Mouse (Mus musculus): ENCODE results near the gene Kmt2d. TPM values are rescaled to one million over a fixed set of nuclear protein-coding genes. Genes with fewer than 3 reads are reported as not detected.
"Not testable (repeated sequence)": the region's sequence is repeated elsewhere in the genome, so short reads cannot be mapped to it uniquely, and the experiment has no call there.

Kmt2d gene
- total RNA-seq (2014; rRNA removed; ENCODE audit: low replicate concordance), result 31.6 and 34.4 TPM in 2 replicates
- 5.5 and 6.0 TPM in 2 replicates for polyA plus RNA-seq (2015; fragmentation: Nextera tagmentation; extraction: Ambion mirVana)

DNA sequence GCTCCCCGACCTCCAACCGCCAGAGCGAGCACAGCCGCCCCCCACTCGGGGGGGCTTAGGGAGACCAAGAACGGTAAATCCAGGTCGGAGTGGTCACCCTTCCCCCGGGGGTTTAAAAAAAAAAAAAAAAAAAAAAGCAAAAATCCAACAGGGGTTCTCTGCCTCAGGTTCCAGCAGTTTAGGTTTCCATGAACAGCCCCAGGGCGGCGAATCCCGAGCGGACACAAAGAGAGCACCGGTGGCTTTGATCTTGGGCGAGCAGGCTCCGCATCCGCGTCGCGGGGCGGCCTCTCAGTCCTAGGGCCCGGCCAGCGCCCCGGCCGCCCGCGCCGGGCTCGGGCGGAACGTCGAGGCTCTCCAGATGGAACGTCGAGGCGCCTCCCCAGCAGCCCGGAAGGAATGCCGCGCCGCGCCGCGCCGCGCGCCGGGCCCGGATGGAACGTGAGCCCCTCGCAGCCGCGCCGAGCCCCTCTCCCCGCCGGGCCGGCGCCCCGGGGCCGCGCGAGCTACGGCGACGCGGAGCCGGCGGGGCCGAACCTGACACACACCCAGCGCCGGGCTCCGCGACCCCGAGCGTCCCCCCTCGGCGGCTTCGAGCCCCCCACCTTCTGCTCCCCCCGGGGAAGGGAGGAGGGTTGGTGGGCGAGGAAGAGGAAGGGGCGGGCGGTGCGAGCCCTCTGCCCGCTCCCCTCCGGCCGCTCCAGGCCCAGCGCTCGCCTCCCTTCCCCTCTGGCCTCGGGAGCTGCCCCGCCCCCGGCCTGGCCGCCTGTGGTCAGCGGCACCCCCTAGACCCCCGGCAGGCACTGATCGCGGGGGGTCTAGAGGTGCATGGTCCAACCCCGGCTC is at the start of gene Kmt2d:
Kmt2d (minus strand) TSS at position 135 of the 846 bp plus-strand sequence.
- DNase-seq (ENCODE audit: low spot score), result no peak
- under 1% methylated on average over 60 of the region's 94 CpGs for WGBS

DNA sequence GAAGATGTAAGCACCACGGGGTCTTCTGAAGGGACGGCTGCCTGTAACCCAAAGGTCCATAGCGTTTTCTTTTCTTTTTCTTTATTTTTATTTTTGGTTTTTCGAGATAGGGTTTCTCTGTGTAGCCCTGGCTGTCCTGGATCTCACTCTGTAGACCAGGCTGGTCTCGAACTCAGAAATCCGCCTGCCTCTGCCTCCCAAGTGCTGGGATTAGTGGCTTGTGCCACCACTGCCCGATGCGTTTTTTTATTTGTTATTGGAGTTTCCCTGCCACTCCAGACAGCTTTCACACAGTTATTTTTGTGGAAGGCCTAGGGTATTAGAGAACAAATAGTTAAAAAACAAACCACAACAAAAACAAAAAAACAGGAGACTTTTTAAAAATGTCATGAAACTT is 47.5 kb upstream of the Kmt2d start:
- Histone ChIP-seq H3K4me1 (ENCODE audit: control insufficient read depth, insufficient read depth) (peaks cover 12% of the 10 kb centered on the region), H3K36me3 (replicated peaks; ENCODE audit: control insufficient read depth, insufficient read depth, low read length) (peaks cover 20% of the 10 kb centered on the region), H3K4me2 (ENCODE audit: low read depth, low read length) (peak overlapping the region; percentile 60), H3K27ac (ENCODE audit: low read depth) (peak overlapping the region; percentile 66), H3K4me3 (ENCODE audit: low read depth, low read length) (peak overlapping the region; percentile 95), H3K9ac (replicated peaks; ENCODE audit: low read depth, low read length) (peak overlapping the region; percentile 26; the same call in 1 of the 2 replicates)
- WGBS, result 19% methylated on average over 8 of the region's 8 CpGs
- not testable (repeated sequence) for H3K9me3 ChIP-seq (replicated peaks; ENCODE audit: control insufficient read depth, low read length); H3K27me3 ChIP-seq (ENCODE audit: control insufficient read depth, insufficient read depth, low read length); ATAC-seq (ENCODE audit: insufficient read depth, low read depth); DNase-seq (ENCODE audit: low spot score)

More for the DNA sequence above, at the start of gene Kmt2d:
- no peaks in the 10 kb centered on the region for H3K27me3 ChIP-seq (ENCODE audit: control insufficient read depth, insufficient read depth, low read length)
- TF ChIP-seq EP300 (IDR thresholded peaks at IDR 0.05; ENCODE audit: low read depth) (no peak), CTCF (IDR thresholded peaks at IDR 0.05; ENCODE audit: low read depth) (no peak)
- H3K4me1 ChIP-seq (ENCODE audit: control insufficient read depth, insufficient read depth), result peaks cover 34% of the 10 kb centered on the region
- peak within 1 kb of the TSS; percentile 100 for H3K9ac ChIP-seq (replicated peaks; ENCODE audit: low read depth, low read length)
- H3K9me3 ChIP-seq (replicated peaks; ENCODE audit: control insufficient read depth, low read length), result no peaks in the 10 kb centered on the region
- H3K36me3 ChIP-seq (replicated peaks; ENCODE audit: control insufficient read depth, insufficient read depth, low read length), result peaks cover 3% of the 10 kb centered on the region
- H3K4me3 ChIP-seq (ENCODE audit: low read depth, low read length), result peak within 1 kb of the TSS; percentile 99
- peak within 1 kb of the TSS; percentile 99 for H3K27ac ChIP-seq (ENCODE audit: low read depth)
- peak within 1 kb of the TSS; percentile 98 for H3K4me2 ChIP-seq (ENCODE audit: low read depth, low read length)
- ATAC-seq (ENCODE audit: insufficient read depth, low read depth), result peak; percentile 53

DNA sequence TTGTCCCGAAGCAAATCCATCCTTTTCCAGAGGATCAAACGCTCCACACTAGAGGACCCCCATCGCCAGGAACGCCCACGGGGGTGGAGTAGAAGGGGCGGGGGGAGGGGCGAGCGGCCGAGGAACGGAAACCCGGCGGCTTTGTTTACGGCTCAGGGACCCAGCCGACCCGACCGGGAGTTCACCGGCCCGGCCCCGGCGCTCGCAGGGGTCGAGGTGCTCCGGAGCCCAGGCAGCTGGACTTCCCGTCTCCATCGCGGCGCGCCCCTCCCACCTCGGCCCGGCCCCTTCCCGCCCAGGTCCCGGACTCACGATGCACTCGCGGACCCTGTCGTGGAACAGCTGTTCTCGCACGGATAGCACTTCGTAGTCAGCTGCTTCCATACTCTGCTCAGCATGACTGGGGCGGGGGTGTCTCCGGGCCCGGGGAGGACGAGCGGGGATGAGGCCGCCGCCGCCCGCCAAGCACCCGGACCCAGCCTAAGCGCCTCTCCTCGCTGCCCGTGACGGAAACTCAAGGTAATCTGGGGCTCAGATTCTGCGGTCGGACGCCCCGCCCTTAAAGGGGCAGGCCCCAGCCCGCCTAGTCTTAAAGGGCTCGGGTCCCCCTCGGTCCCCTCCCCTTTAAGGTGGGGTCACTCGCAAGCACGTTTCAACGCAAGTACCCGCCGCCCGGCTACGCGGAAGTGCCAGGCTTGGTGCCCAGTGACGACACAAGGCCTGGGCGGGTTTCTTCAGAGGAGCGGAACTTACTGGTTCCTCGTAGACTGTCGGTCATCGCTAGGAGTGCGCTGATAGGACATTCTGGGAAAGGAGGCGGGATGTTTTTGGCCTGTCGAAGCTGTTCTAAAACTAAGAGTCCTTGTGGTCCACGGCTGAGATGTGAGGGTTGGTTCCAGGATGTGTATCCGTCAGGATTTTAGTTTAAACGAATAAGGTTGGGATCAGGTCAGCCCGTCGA is 46.8 kb upstream of the Kmt2d start, which contains the start of gene Lmbr1l:
Lmbr1l (minus strand) TSS at position 694 of the 961 bp plus-strand sequence.
- Histone ChIP-seq H3K4me2 (ENCODE audit: low read depth, low read length) (peak within 1 kb of the TSS; percentile 94), H3K27me3 (ENCODE audit: control insufficient read depth, insufficient read depth, low read length) (no peaks in the 10 kb centered on the region), H3K9me3 (replicated peaks; ENCODE audit: control insufficient read depth, low read length) (no peaks in the 10 kb centered on the region), H3K27ac (ENCODE audit: low read depth) (peak within 1 kb of the TSS; percentile 97), H3K4me3 (ENCODE audit: low read depth, low read length) (peak within 1 kb of the TSS; percentile 95), H3K9ac (replicated peaks; ENCODE audit: low read depth, low read length) (peak within 1 kb of the TSS; percentile 87), H3K36me3 (replicated peaks; ENCODE audit: control insufficient read depth, insufficient read depth, low read length) (peaks cover 26% of the 10 kb centered on the region), H3K4me1 (ENCODE audit: control insufficient read depth, insufficient read depth) (peaks cover 12% of the 10 kb centered on the region)
- peak; percentile 99 for DNase-seq (ENCODE audit: low spot score)
- TF ChIP-seq EP300 (IDR thresholded peaks at IDR 0.05; ENCODE audit: low read depth), result peak; percentile 34; the same call in 1 of the 2 replicates
- TF ChIP-seq CTCF (IDR thresholded peaks at IDR 0.05; ENCODE audit: low read depth), result no peak
- WGBS, result under 1% methylated on average over 77 of the region's 82 CpGs
- peak; percentile 96 for ATAC-seq (ENCODE audit: insufficient read depth, low read depth)

DNA sequence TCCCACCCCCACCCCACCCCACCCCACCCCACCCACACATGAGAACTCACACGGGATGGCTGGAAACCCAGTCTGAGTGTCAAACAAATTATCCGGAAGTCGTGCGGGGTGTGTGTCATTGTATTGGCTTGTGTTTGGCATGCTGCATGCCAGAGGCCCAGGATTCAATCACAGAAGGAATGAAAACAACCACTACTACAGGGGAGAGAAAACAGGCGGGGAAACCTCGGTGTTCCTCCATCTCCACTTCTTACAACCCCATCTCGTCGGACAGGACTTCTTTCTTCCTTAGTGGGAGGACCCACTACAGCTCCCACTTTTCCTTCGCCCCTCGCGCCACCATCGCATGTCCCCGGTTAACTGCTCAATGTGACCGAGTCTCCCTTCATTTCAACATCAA is 46.1 kb upstream of the Kmt2d start:
- Histone ChIP-seq H3K4me2 (ENCODE audit: low read depth, low read length) (peak overlapping the region; percentile 94), H3K9me3 (replicated peaks; ENCODE audit: control insufficient read depth, low read length) (no peaks in the 10 kb centered on the region), H3K9ac (replicated peaks; ENCODE audit: low read depth, low read length) (peak overlapping the region; percentile 87), H3K27me3 (ENCODE audit: control insufficient read depth, insufficient read depth, low read length) (no peaks in the 10 kb centered on the region), H3K27ac (ENCODE audit: low read depth) (peak overlapping the region; percentile 97), H3K4me1 (ENCODE audit: control insufficient read depth, insufficient read depth) (peaks cover 12% of the 10 kb centered on the region), H3K4me3 (ENCODE audit: low read depth, low read length) (peak overlapping the region; percentile 95), H3K36me3 (replicated peaks; ENCODE audit: control insufficient read depth, insufficient read depth, low read length) (peaks cover 33% of the 10 kb centered on the region)
- WGBS, result under 1% methylated on average over 14 of the region's 14 CpGs
- DNase-seq (ENCODE audit: low spot score), result no peak
- TF ChIP-seq EP300 (IDR thresholded peaks at IDR 0.05; ENCODE audit: low read depth) (no peak), CTCF (IDR thresholded peaks at IDR 0.05; ENCODE audit: low read depth) (no peak)
- no peak for ATAC-seq (ENCODE audit: insufficient read depth, low read depth)

GRCm38 (mm10) chr15:98916016-98916415 is 45.0 kb upstream of the Kmt2d start:
- no peak for TF ChIP-seq EP300 (IDR thresholded peaks at IDR 0.05; ENCODE audit: low read depth)
- TF ChIP-seq CTCF (IDR thresholded peaks at IDR 0.05; ENCODE audit: low read depth), result no peak
- Histone ChIP-seq H3K9me3 (replicated peaks; ENCODE audit: control insufficient read depth, low read length) (no peaks in the 10 kb centered on the region), H3K9ac (replicated peaks; ENCODE audit: low read depth, low read length) (no peak overlapping the region), H3K4me1 (ENCODE audit: control insufficient read depth, insufficient read depth) (peaks cover 12% of the 10 kb centered on the region), H3K27ac (ENCODE audit: low read depth) (no peak overlapping the region), H3K4me3 (ENCODE audit: low read depth, low read length) (no peak overlapping the region), H3K27me3 (ENCODE audit: control insufficient read depth, insufficient read depth, low read length) (no peaks in the 10 kb centered on the region), H3K36me3 (replicated peaks; ENCODE audit: control insufficient read depth, insufficient read depth, low read length) (peaks cover 44% of the 10 kb centered on the region), H3K4me2 (ENCODE audit: low read depth, low read length) (peak overlapping the region; percentile 94)
- DNase-seq (ENCODE audit: low spot score) (no peak), ATAC-seq (ENCODE audit: insufficient read depth, low read depth) (no peak)
- WGBS, result 89% methylated on average over 4 of the region's 4 CpGs
